Mouse (Mus musculus) intestine, embryonic 15.5 days (tissue): ENCODE results near the gene Adcy9. TPM values are rescaled to one million over a fixed set of nuclear protein-coding genes. Genes with fewer than 3 reads are reported as not detected.

Experiments used
- polyA plus RNA-seq: library from polyadenylated mRNA; unstranded; fragments of >200 nt; fragmentation: Nextera tagmentation; extraction: Ambion mirVana; gene quantifications from 2 replicates; pipeline ENCODE4 v1.2.1, GENCODE M21; 2015

The Adcy9 gene
- polyA plus RNA-seq, 1 experiment from 2014 or later = 1.5 TPM

Other genes starting within 250 kb of the Adcy9 start
- gene Crebbp, start 206.5 kb downstream of the Adcy9 start, polyA plus RNA-seq = 25.3 and 25.6 TPM in 2 replicates
- gene Srl, start 121.3 kb upstream of the Adcy9 start, polyA plus RNA-seq = 7.7 and 11.5 TPM in 2 replicates
- 27.9 and 28.8 TPM in 2 replicates for gene Tfap4, start 139.4 kb upstream of the Adcy9 start, polyA plus RNA-seq
- 21.4 and 23.5 TPM in 2 replicates for gene Glis2, start 174.2 kb upstream of the Adcy9 start, polyA plus RNA-seq
- gene Pam16, start 204.5 kb upstream of the Adcy9 start, polyA plus RNA-seq = 74.5 and 84.3 TPM in 2 replicates
- 14.1 and 15.1 TPM in 2 replicates for gene Vasn, start 219.4 kb upstream of the Adcy9 start, polyA plus RNA-seq
- gene Dnaja3, start 219.5 kb upstream of the Adcy9 start, polyA plus RNA-seq = 86.5 and 92.1 TPM in 2 replicates